Mouse (Mus musculus): Measurements from ENCODE around the gene Nav2.

GRCm38 (mm10) chr7:49217786-49218185, 309.3 kb downstream of the Nav2 start:
- TF ChIP-seq EP300 (IDR thresholded peaks at IDR 0.05; ENCODE audit: insufficient read depth, low read depth, low read length): no peak
- no peak for TF ChIP-seq POLR2A (IDR thresholded peaks at IDR 0.05; ENCODE audit: insufficient read depth, low read depth, low read length)

Data from heart, adult 2 months (tissue).